Mouse (Mus musculus) kidney, adult 2 months (tissue): Measurements from ENCODE around the gene Kank1.

Experiments
- CTCF ChIP-seq: fragments of 200-500 bp; conservative IDR thresholded peaks from 2 replicates; pipeline ENCODE4 v1.5.1; 2011; ENCODE audit warnings: low read depth, mild to moderate bottlenecking, control low read depth, low read length, moderate library complexity, mixed read lengths; ENCODE audit not compliant: insufficient read depth, insufficient read length
- POLR2A ChIP-seq: fragments of 200-500 bp; IDR thresholded peaks from one replicate; pipeline ENCODE4 v1.6.1; 2011; ENCODE audit warnings: low read depth, low read length, control low read depth

DNA sequence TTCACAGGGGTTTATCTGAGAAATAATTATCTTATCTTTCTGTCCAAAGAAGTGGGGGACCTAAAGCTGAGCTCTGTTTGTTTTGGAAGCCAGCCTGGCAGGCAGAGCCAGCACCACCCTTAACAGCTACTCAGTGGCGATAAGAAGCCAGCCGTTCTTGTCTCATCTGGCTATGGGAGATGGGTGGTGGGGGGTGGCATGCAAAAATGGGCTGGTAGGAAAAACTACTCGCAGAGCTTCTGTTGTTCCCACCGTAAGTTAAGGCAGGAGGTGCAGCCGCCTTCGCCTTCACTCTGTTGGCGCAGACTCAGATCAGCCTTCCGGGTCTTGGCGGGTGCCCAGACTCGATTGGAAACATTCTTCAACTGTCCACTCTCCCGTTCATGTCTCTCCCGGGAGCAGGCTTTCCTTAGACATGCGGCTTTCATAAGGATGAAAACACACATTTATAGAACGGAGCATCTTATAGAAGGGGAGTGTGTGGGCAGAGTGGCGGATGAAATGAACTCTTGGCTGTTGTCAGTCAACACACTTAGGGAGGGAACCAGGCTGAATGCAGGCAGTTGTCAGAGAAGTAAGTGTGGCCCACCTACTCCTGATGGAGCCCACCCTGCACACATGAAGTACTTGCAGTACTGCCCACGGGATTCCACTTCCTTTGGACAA lies 107.0 kb downstream of the Kank1 start:
- TF ChIP-seq CTCF (no peak), POLR2A (no peak)
